Mouse (Mus musculus) heart, embryonic 16.5 days (tissue): Measurements from ENCODE around the gene Gm26992. TPM values are rescaled to one million over a fixed set of nuclear protein-coding genes. Genes with fewer than 3 reads are reported as not detected.

ENCODE experiments used
- ATAC-seq: fragments of 200-750 bp; cut with Nextera tagmentation; replicated peaks from 2 replicates; pipeline ENCODE4 v1.8.0; 2017; ENCODE audit warnings: moderate number of reproducible peaks; ENCODE audit not compliant: insufficient read depth, low FRiP score; ENCODE audit errors: extremely low read depth
- H3K27ac ChIP-seq: fragments of 300-500 bp; sonication (generic); 2 replicates; pipeline ENCODE4 v1.5.1; 2014; ENCODE audit warnings: mild to moderate bottlenecking, low read length, control low read depth, moderate library complexity
- H3K27me3 ChIP-seq: fragments of 300-500 bp; sonication (generic); 2 replicates; pipeline ENCODE4 v1.6.1; 2014; ENCODE audit warnings: low read length, mixed read lengths; ENCODE audit not compliant: control insufficient read depth, insufficient read depth
- H3K36me3 ChIP-seq: fragments of 300-500 bp; sonication (generic); 2 replicates; pipeline ENCODE4 v1.6.1; 2014; ENCODE audit not compliant: control insufficient read depth, insufficient read depth
- H3K4me1 ChIP-seq: fragments of 300-500 bp; sonication (generic); 2 replicates; pipeline ENCODE4 v1.6.1; 2014; ENCODE audit warnings: low read length, mixed read lengths; ENCODE audit not compliant: control insufficient read depth, insufficient read depth
- H3K4me2 ChIP-seq: fragments of 300-500 bp; sonication (generic); 2 replicates; pipeline ENCODE4 v1.6.1; 2014; ENCODE audit warnings: low read depth, mild to moderate bottlenecking, control low read depth, low read length
- H3K4me3 ChIP-seq: fragments of 300-500 bp; sonication (generic); 2 replicates; pipeline ENCODE4 v1.5.1; 2014; ENCODE audit warnings: mild to moderate bottlenecking, control low read depth, low read length
- H3K9ac ChIP-seq: fragments of 300-500 bp; sonication (generic); 2 replicates; pipeline ENCODE4 v1.6.1; 2014; ENCODE audit warnings: low read length, control low read depth
- H3K9me3 ChIP-seq: fragments of 300-500 bp; sonication (generic); replicated peaks from 2 replicates; pipeline ENCODE4 v1.6.1; 2016; ENCODE audit warnings: low read length; ENCODE audit not compliant: control insufficient read depth
- WGBS: fragments of 180-500 bp; shearing (Covaris S2); extraction: QIAGEN DNeasy Blood & Tissue Kit; methylation state at CpG from one replicate; pipeline ENCODE4 v1.1.7; 2014; 5-methylcytosine and 5-hydroxymethylcytosine counted together
- polyA plus RNA-seq: library from polyadenylated mRNA; unstranded; fragments of >200 nt; fragmentation: Nextera tagmentation; extraction: Ambion mirVana; gene quantifications from 2 replicates; pipeline ENCODE4 v1.2.1, GENCODE M21; 2015

Gm26992 gene
- polyA plus RNA-seq, 1 experiment from 2014 or later: not detected

DNA sequence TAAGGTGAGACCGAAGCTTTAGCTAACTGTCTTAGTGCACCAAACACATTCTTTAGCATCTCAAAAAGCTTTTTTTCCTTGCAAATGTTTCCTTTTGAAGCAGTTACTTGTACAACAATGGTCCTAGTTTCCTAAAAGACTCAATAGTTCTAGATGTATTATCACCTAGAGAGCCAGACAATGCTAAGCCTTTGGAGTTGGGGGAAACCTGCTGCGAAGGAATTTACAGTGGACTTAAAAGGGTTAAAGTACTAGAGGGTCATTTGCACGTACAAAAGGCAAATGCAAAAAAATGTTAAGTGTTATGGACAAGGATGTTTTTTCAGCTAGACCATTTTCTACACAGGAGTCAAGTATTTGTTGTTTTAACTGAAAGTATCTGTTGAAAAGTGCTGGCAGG, 50.5 kb downstream of the Gm26992 start:
- Histone ChIP-seq H3K9me3 (no peaks in the 10 kb centered on the region), H3K4me1 (no peaks in the 10 kb centered on the region), H3K4me3 (no peak overlapping the region), H3K27ac (no peak overlapping the region), H3K36me3 (peaks cover 3% of the 10 kb centered on the region; the same call in 1 of the 2 replicates), H3K4me2 (no peak overlapping the region), H3K27me3 (no peaks in the 10 kb centered on the region), H3K9ac (no peak overlapping the region)
- 69% methylated on average over 3 of the region's 3 CpGs for WGBS
- ATAC-seq: no peak

DNA sequence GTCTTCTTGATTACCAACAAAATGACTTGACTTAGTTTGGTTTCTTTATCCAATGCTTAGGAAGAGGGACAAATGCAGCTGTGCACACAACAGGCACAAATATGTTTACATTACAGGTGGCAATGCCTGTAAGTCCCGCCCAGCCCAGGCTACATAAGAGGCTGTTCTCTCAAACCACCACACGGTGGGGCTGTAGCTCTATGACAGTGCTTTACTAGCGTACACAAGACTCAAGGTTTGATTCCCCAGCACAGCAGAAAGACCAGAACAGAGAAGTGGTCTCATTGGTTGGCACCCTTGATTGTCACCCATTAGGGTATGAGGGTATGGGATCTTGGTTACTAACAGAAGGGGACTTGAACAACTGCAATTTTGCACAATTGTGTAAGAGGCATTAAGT, 55.7 kb downstream of the Gm26992 start:
- Histone ChIP-seq H3K36me3 (no peaks in the 10 kb centered on the region), H3K4me1 (no peaks in the 10 kb centered on the region), H3K9ac (no peak overlapping the region), H3K27me3 (no peaks in the 10 kb centered on the region), H3K4me3 (no peak overlapping the region), H3K9me3 (no peaks in the 10 kb centered on the region), H3K27ac (no peak overlapping the region), H3K4me2 (no peak overlapping the region)
- 7% methylated on average over 3 of the region's 3 CpGs for WGBS
- ATAC-seq: 0 out of 2 replicates have a peak, but pooled peaks have one; percentile 34

DNA sequence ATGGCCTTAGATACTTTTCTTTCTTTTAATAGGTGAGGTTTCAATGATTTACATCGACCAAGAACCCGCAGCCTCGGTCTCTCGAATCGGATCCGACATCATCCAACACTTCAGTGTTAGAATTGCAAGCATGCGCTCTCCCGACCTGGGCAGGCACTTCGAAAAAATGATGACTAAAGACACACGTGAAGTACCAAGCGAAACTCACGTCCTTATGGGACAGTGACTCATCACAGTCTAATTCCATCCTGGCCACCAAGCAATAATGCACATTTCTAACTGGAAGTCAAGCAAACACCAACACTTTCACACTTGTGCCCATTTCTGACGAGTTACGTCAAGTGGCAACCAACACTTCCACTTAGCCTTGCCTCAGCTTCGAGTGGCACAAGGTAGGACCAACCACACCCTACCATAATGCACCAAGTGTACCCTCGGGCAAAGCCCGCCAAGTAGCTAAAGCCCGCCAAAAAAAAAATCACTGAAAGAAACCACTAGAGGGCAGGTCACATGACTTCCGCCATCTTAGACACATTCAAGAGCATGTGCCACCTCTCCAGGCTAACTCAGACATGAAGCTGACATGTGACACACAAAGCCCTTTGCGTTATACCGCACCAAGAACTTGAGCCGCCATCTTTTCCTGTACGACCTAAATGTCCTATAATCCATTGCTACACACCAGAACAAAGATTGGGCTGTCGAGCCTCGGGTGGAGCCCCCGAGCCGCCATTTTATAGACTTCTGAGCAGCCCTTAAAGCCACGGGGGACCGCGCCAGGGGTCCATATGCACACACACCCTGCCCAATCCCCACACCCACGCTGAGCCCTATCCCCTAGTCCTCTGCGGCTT, 59.7 kb downstream of the Gm26992 start:
- H3K27ac ChIP-seq: peak overlapping the region; percentile 88
- peak overlapping the region; percentile 75 for H3K9ac ChIP-seq
- H3K27me3 ChIP-seq: no peaks in the 10 kb centered on the region
- peak overlapping the region; percentile 53 for H3K4me2 ChIP-seq
- H3K9me3 ChIP-seq: no peaks in the 10 kb centered on the region
- ATAC-seq: peak; percentile 71
- no peaks in the 10 kb centered on the region for H3K36me3 ChIP-seq
- 68% methylated on average over 32 of the region's 32 CpGs for WGBS
- H3K4me1 ChIP-seq: no peaks in the 10 kb centered on the region
- H3K4me3 ChIP-seq: peak overlapping the region; percentile 58

DNA sequence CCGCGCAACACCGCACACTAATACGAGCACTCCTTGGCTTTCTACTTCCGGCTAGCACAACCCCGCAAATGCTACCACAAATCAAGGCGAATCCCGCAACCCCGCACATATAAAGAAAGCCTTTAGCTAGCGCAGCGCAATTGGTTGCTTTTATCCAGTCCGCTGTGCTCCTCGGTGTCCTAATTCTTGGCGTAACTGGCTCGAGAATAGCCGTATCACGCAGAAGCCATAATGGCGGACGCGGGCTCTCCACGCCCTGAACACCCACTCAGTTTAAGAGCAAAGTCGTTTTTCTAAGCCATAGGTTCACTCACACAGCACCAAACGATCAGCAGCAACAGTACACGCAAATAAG, 60.3 kb downstream of the Gm26992 start:
- no peak for ATAC-seq
- peak overlapping the region; percentile 58 for H3K4me3 ChIP-seq

DNA sequence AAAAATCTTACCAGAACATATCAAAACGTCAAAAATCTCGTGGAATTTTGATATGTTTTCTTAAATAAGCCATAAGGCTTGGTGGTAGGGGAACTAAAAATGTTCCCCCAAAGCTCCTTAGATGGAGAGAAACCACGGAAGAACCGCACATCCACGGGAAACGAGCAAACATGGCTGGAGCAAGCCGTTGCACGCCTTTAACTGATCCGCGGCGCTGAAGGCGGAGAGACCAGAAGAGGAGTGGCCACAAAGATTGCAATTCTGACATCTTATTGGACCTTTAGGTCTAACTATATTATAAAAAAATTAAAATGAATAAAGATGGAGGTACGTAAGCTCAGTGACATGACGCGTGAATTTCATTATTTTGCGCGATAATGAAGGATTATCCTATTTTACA, 61.2 kb downstream of the Gm26992 start:
- no peaks in the 10 kb centered on the region for H3K36me3 ChIP-seq
- H3K4me2 ChIP-seq: peak overlapping the region; percentile 46
- peak overlapping the region; percentile 58 for H3K4me3 ChIP-seq
- no peak overlapping the region for H3K27ac ChIP-seq
- H3K9me3 ChIP-seq: no peaks in the 10 kb centered on the region
- ATAC-seq: 0 out of 2 replicates have a peak, but pooled peaks have one; percentile 46
- H3K4me1 ChIP-seq: no peaks in the 10 kb centered on the region
- 66% methylated on average over 17 of the region's 17 CpGs for WGBS
- H3K9ac ChIP-seq: no peak overlapping the region
- H3K27me3 ChIP-seq: no peaks in the 10 kb centered on the region

More for the DNA sequence above, 60.3 kb downstream of the Gm26992 start:
- Histone ChIP-seq H3K27me3 (no peaks in the 10 kb centered on the region), H3K9ac (peak overlapping the region; percentile 75), H3K36me3 (no peaks in the 10 kb centered on the region), H3K4me2 (no peak overlapping the region), H3K4me1 (no peaks in the 10 kb centered on the region), H3K27ac (peak overlapping the region; percentile 88), H3K9me3 (no peaks in the 10 kb centered on the region)
- 63% methylated on average over 24 of the region's 24 CpGs for WGBS

DNA sequence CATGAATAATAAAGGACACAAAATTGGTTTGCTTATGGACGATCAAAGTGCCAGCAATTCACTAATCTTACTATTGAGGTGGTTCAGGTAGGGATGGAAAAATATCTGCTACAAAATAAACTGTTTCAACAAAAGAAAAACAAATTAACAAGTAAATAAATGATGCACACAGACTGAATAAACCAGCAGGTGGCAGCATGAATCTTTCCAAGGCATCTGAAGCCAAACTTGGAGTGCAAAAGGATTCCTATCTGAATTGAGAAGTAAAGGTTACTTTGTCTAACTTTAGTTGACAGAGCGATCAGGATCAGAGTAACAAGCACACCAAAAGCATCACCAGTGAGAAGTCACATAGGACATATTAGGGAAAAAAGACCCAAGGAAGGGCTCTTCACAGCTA, 62.2 kb downstream of the Gm26992 start:
- Histone ChIP-seq H3K4me2 (peak overlapping the region; percentile 46), H3K27ac (no peak overlapping the region), H3K36me3 (no peaks in the 10 kb centered on the region), H3K4me3 (no peak overlapping the region), H3K27me3 (no peaks in the 10 kb centered on the region), H3K4me1 (no peaks in the 10 kb centered on the region), H3K9ac (no peak overlapping the region), H3K9me3 (no peaks in the 10 kb centered on the region)
- no peak for ATAC-seq
- WGBS: 21% methylated on average over 2 of the region's 2 CpGs

DNA sequence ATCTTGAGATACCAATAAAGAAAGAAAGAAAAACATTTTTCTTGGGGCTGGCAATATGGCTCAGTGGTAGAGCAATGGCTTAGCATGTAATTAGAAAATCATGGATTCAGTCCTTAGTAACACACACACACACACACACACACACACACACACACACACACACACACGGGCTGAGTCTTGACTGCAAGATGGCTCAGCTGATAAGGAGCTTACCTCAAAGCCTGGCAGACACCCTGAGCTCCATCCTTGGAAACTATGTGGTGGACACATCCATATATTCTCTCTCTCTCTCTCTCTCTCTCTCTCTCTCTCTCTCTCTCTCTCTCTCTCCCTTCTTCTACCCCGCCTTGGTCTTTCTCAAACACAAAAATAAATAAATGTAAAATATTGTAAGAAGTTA, 69.0 kb downstream of the Gm26992 start:
- Histone ChIP-seq H3K36me3 (no peaks in the 10 kb centered on the region), H3K4me2 (no peak overlapping the region), H3K9me3 (no peaks in the 10 kb centered on the region), H3K27ac (no peak overlapping the region), H3K9ac (no peak overlapping the region), H3K4me1 (peaks cover 7% of the 10 kb centered on the region), H3K27me3 (no peaks in the 10 kb centered on the region), H3K4me3 (no peak overlapping the region)
- ATAC-seq: no peak
- 56% methylated on average over 2 of the region's 2 CpGs for WGBS

DNA sequence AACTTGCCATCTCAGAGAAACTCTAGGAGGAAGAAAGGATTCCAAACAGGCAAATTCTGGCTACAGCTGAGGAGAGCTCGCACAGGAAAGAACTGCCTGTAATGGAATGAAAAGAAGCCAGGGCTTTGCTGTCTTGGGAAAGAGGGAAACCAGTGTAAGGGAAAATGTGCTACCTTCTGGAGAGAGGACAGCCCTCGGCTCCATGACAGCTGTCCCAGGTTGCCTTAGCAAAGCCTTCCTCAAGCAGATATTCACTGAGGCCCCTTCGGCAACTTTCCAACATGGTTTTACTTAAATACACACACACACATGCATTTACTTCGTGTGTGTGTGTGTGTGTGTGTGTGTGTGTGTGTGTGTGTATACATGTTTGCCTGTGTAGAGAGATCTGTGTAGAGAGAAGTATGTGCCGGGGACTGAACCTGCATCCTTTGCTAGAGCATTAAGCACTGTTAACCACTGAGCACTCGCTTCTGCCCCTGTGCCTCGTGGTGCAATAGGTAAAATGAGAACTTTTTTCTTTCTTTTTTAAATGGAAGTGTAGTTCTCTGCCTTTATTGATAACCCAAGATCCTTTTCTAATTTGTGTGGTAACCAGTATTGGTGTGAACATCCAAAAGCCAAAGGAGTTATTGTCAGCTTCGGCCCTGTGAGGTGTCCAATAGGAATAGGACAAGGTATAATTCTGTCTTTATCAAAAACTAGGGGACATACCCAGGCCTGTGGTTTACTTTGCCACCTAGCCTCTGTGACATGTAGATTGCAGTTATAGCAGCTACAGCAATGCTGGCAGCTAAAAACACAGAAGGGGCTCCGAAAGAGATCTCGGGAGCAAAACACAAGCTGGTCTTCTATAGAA, 70.8 kb downstream of the Gm26992 start:
- Histone ChIP-seq H3K4me2 (peak overlapping the region; percentile 63), H3K4me1 (peaks cover 7% of the 10 kb centered on the region), H3K27ac (peak overlapping the region; percentile 92), H3K27me3 (no peaks in the 10 kb centered on the region), H3K36me3 (peaks cover 4% of the 10 kb centered on the region; the same call in 1 of the 2 replicates), H3K9me3 (no peaks in the 10 kb centered on the region), H3K9ac (peak overlapping the region; percentile 93), H3K4me3 (peak overlapping the region; percentile 71)
- WGBS: 46% methylated on average over 10 of the region's 10 CpGs
- ATAC-seq: peak; percentile 35
